Mouse (Mus musculus): ENCODE data around the gene Ppp3ca. TPM values are rescaled to one million over a fixed set of nuclear protein-coding genes. Genes with fewer than 3 reads are reported as not detected.

Gene Ppp3ca
- polyA plus RNA-seq, 2 experiments = 3.9 to 7.4 TPM

GRCm38 (mm10) chr3:136684191-136684958 is 14.5 kb downstream of the Ppp3ca start:
- no peaks in the 10 kb centered on the region for H3K9me3 ChIP-seq (ENCODE audit: control insufficient read depth, low read length)
- DNase-seq (ENCODE audit: low read depth in 3 of 3, low spot score in 3 of 3) = peak in 1 of 3 experiments; percentile 31
- H3K27ac ChIP-seq = no peak overlapping the region
- TF ChIP-seq EP300 (IDR thresholded peaks at IDR 0.05; ENCODE audit: low read depth) (no peak), CTCF (IDR thresholded peaks at IDR 0.05; ENCODE audit: low read depth) (no peak)
- no peak overlapping the region for H3K9ac ChIP-seq (replicated peaks)
- no peak for ATAC-seq (ENCODE audit: insufficient read depth)
- WGBS (ENCODE audit: insufficient replicate concordance) = 33% methylated on average over 15 of the region's 15 CpGs
- H3K4me3 ChIP-seq (ENCODE audit: insufficient read depth in 1 of 2, low read depth in 2 of 2, low read length in 2 of 2) = no peak overlapping the region
- no peaks in the 10 kb centered on the region for H3K27me3 ChIP-seq (ENCODE audit: control insufficient read depth, insufficient read depth, low read length)
- H3K4me2 ChIP-seq (ENCODE audit: low read depth) = peak overlapping the region; percentile 11; the same call in 1 of the 2 replicates
- H3K36me3 ChIP-seq (replicated peaks; ENCODE audit: control insufficient read depth, insufficient read depth, low read depth) = no peaks in the 10 kb centered on the region
- peaks cover 0 to 8% of the 10 kb centered on the region in 2 experiments; a peak in 3 of 4 replicates for H3K4me1 ChIP-seq (replicated peaks; ENCODE audit: control insufficient read depth in 2 of 2, insufficient read depth in 2 of 2, low read length in 1 of 2)

DNA sequence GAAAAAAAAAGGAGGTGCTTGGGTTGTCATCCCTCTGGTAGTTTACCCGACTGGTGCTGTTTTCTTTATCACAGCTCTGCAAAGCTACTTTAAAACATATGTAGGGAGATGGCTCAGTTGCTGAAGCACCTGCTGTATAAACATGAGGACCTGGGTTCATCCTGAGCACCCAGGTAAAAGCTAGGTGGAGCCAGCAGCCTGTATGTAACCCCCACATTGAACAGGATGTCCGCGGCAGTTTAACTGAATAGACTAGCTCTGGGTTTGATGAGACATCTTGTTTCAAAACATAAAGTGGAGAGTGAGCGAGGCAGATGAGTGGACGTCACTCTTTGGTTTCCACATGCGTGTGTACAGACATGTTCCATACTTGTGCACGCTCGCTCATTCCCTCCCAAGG is 16.5 kb downstream of the Ppp3ca start:
- ATAC-seq (ENCODE audit: insufficient read depth) (no peak), DNase-seq (ENCODE audit: low read depth in 3 of 3, low spot score in 3 of 3) (no peak)
- H3K4me3 ChIP-seq (ENCODE audit: insufficient read depth in 1 of 2, low read depth in 2 of 2, low read length in 2 of 2) = no peak overlapping the region
- no peak overlapping the region for H3K4me2 ChIP-seq (ENCODE audit: low read depth)
- H3K27me3 ChIP-seq (ENCODE audit: control insufficient read depth, insufficient read depth, low read length) = no peaks in the 10 kb centered on the region
- TF ChIP-seq CTCF (IDR thresholded peaks at IDR 0.05; ENCODE audit: low read depth) (no peak), EP300 (IDR thresholded peaks at IDR 0.05; ENCODE audit: low read depth) (no peak)
- no peaks in the 10 kb centered on the region for H3K36me3 ChIP-seq (replicated peaks; ENCODE audit: control insufficient read depth, insufficient read depth, low read depth)
- H3K4me1 ChIP-seq (replicated peaks; ENCODE audit: control insufficient read depth in 2 of 2, insufficient read depth in 2 of 2, low read length in 1 of 2) = peaks cover 0 to 7% of the 10 kb centered on the region in 2 experiments; a peak in 3 of 4 replicates
- H3K27ac ChIP-seq = no peak overlapping the region
- H3K9me3 ChIP-seq (ENCODE audit: control insufficient read depth, low read length) = no peaks in the 10 kb centered on the region
- H3K9ac ChIP-seq (replicated peaks) = no peak overlapping the region
- 76% methylated on average over 8 of the region's 8 CpGs for WGBS (ENCODE audit: insufficient replicate concordance)

DNA sequence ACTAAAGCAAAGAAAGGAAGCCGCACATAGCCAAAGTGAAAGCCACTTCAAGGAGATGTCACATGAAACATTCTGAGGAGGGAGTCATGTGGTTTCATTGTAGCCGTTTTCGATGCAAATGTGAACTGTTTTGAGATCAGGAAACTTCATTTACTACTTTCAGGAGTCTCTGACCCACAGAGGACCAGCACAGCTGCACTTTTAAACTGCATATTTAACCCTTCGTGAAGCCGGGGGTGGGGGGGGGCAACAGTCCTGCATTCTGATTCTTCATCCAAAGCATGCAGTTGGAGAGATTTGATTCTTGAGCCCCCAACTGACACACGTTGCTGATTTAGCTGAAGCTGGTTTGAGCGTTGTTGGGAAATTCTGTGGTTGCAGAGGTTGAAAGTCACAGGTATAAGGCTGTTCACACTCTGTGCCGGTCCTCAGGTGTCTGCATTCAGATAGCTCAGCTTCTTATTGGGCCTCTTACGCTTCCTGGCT is 18.2 kb downstream of the Ppp3ca start:
- DNase-seq (ENCODE audit: low read depth in 3 of 3, low spot score in 3 of 3) = no peak
- no peaks in the 10 kb centered on the region for H3K27me3 ChIP-seq (ENCODE audit: control insufficient read depth, insufficient read depth, low read length)
- no peak overlapping the region for H3K4me3 ChIP-seq (ENCODE audit: insufficient read depth in 1 of 2, low read depth in 2 of 2, low read length in 2 of 2)
- no peak overlapping the region for H3K4me2 ChIP-seq (ENCODE audit: low read depth)
- ATAC-seq (ENCODE audit: insufficient read depth) = no peak
- peaks cover 0 to 6% of the 10 kb centered on the region in 2 experiments; a peak in 3 of 4 replicates for H3K4me1 ChIP-seq (replicated peaks; ENCODE audit: control insufficient read depth in 2 of 2, insufficient read depth in 2 of 2, low read length in 1 of 2)
- TF ChIP-seq EP300 (IDR thresholded peaks at IDR 0.05; ENCODE audit: low read depth) = no peak
- TF ChIP-seq CTCF (IDR thresholded peaks at IDR 0.05; ENCODE audit: low read depth) = no peak
- H3K9me3 ChIP-seq (ENCODE audit: control insufficient read depth, low read length) = no peaks in the 10 kb centered on the region
- H3K27ac ChIP-seq = no peak overlapping the region
- WGBS (ENCODE audit: insufficient replicate concordance) = 55% methylated on average over 9 of the region's 9 CpGs
- no peaks in the 10 kb centered on the region for H3K36me3 ChIP-seq (replicated peaks; ENCODE audit: control insufficient read depth, insufficient read depth, low read depth)
- no peak overlapping the region for H3K9ac ChIP-seq (replicated peaks)

GRCm38 (mm10) chr3:136689793-136690543 is 20.0 kb downstream of the Ppp3ca start:
- Histone ChIP-seq H3K4me1 (replicated peaks; ENCODE audit: control insufficient read depth in 2 of 2, insufficient read depth in 2 of 2, low read length in 1 of 2) (0 out of 4 replicates have a peak, but pooled peaks cover 0 to under 1% of the 10 kb centered on the region in 2 experiments), H3K4me2 (ENCODE audit: low read depth) (no peak overlapping the region), H3K9ac (replicated peaks) (no peak overlapping the region), H3K36me3 (replicated peaks; ENCODE audit: control insufficient read depth, insufficient read depth, low read depth) (no peaks in the 10 kb centered on the region), H3K9me3 (ENCODE audit: control insufficient read depth, low read length) (no peaks in the 10 kb centered on the region), H3K27ac (no peak overlapping the region), H3K27me3 (ENCODE audit: control insufficient read depth, insufficient read depth, low read length) (no peaks in the 10 kb centered on the region), H3K4me3 (ENCODE audit: insufficient read depth in 1 of 2, low read depth in 2 of 2, low read length in 2 of 2) (no peak overlapping the region)
- WGBS (ENCODE audit: insufficient replicate concordance) = 66% methylated on average over 7 of the region's 7 CpGs
- no peak; the same call in 1 of the 2 replicates for ATAC-seq (ENCODE audit: insufficient read depth)
- TF ChIP-seq EP300 (IDR thresholded peaks at IDR 0.05; ENCODE audit: low read depth) (no peak), CTCF (IDR thresholded peaks at IDR 0.05; ENCODE audit: low read depth) (no peak)
- DNase-seq (ENCODE audit: low read depth in 3 of 3, low spot score in 3 of 3) = no peak

- H3K27me3 ChIP-seq (ENCODE audit: control insufficient read depth, insufficient read depth, low read length) = no peaks in the 10 kb centered on the region
- H3K27ac ChIP-seq = no peak overlapping the region
- no peak for TF ChIP-seq EP300 (IDR thresholded peaks at IDR 0.05; ENCODE audit: low read depth)
- no peak for TF ChIP-seq CTCF (IDR thresholded peaks at IDR 0.05; ENCODE audit: low read depth)
- DNase-seq (ENCODE audit: low read depth in 3 of 3, low spot score in 3 of 3) = no peak
- no peak overlapping the region for H3K9ac ChIP-seq (replicated peaks)
- H3K4me3 ChIP-seq (ENCODE audit: insufficient read depth in 1 of 2, low read depth in 2 of 2, low read length in 2 of 2) = no peak overlapping the region
- H3K4me1 ChIP-seq (replicated peaks; ENCODE audit: control insufficient read depth in 2 of 2, insufficient read depth in 2 of 2, low read length in 1 of 2) = no peaks in the 10 kb centered on the region
- no peaks in the 10 kb centered on the region for H3K36me3 ChIP-seq (replicated peaks; ENCODE audit: control insufficient read depth, insufficient read depth, low read depth)
- ATAC-seq (ENCODE audit: insufficient read depth) = no peak
- H3K4me2 ChIP-seq (ENCODE audit: low read depth) = no peak overlapping the region
- H3K9me3 ChIP-seq (ENCODE audit: control insufficient read depth, low read length) = no peaks in the 10 kb centered on the region
- WGBS (ENCODE audit: insufficient replicate concordance) = 68% methylated on average over 7 of the region's 7 CpGs
Observed at GRCm38 (mm10) chr3:136691984-136692383, 22.1 kb downstream of the Ppp3ca start.

All from liver, embryonic 14.5 days (tissue).